Mouse (Mus musculus) naive thymus-derived CD4-positive, alpha-beta T cell, adult 2 months (primary cell): ENCODE measurements at regions not wholly inside any gene's neighbourhood (a gene's known extent, or its start where the extent isn't known, plus 50 kb on each side); places are given as distances from the start of the nearest gene placed in this dataset.
"Not testable (repeated sequence)": the region's sequence is repeated elsewhere in the genome, so short reads cannot be mapped to it uniquely, and the experiment has no call there.

Source experiments
- DNase-seq: peaks from one replicate; pipeline ENCODE4 v3.0.0-alpha.2; 2011; ENCODE audit warnings: low read depth

GRCm38 (mm10) chr2:100918122-100918521, 706.4 kb upstream of the Rag2 start:
- no peak for DNase-seq

GRCm38 (mm10) chr2:100919537-100920212, 704.8 kb upstream of the Rag2 start:
- DNase-seq: no peak

GRCm38 (mm10) chr2:100948632-100949031, 675.9 kb upstream of the Rag2 start:
- DNase-seq: not testable (repeated sequence)

- no peak for DNase-seq
Observed at GRCm38 (mm10) chr2:100959412-100959811, 665.1 kb upstream of the Rag2 start.

- DNase-seq: no peak
Observed at GRCm38 (mm10) chr2:100964584-100964983, 659.9 kb upstream of the Rag2 start.

- DNase-seq: no peak
Observed at GRCm38 (mm10) chr2:100977202-100977601, 647.3 kb upstream of the Rag2 start.

GRCm38 (mm10) chr2:100982362-100982761, 642.2 kb upstream of the Rag2 start:
- no peak for DNase-seq

- no peak for DNase-seq
Observed at GRCm38 (mm10) chr2:101015353-101015752, 609.2 kb upstream of the Rag2 start.

GRCm38 (mm10) chr2:101019384-101019783, 605.1 kb upstream of the Rag2 start:
- no peak for DNase-seq

- no peak for DNase-seq
Observed at GRCm38 (mm10) chr2:101021515-101021914, 603.0 kb upstream of the Rag2 start.

GRCm38 (mm10) chr2:101043050-101043449, 581.5 kb upstream of the Rag2 start:
- no peak for DNase-seq

GRCm38 (mm10) chr2:101062939-101063338, 561.6 kb upstream of the Rag2 start:
- DNase-seq: no peak

GRCm38 (mm10) chr2:101074990-101075389, 549.5 kb upstream of the Rag2 start:
- DNase-seq: no peak

GRCm38 (mm10) chr2:101080231-101080630, 544.3 kb upstream of the Rag2 start:
- DNase-seq: no peak

GRCm38 (mm10) chr2:101083813-101084212, 540.7 kb upstream of the Rag2 start:
- DNase-seq: no peak

- DNase-seq: no peak
Observed at GRCm38 (mm10) chr2:101084648-101085047, 539.9 kb upstream of the Rag2 start.

GRCm38 (mm10) chr2:101107183-101107872, 517.2 kb upstream of the Rag2 start:
- DNase-seq: no peak

- DNase-seq: no peak
Observed at GRCm38 (mm10) chr2:101136867-101137266, 487.7 kb upstream of the Rag2 start.

- no peak for DNase-seq
Observed at GRCm38 (mm10) chr2:101139931-101140330, 484.6 kb upstream of the Rag2 start.

GRCm38 (mm10) chr2:101156755-101157271, 467.7 kb upstream of the Rag2 start:
- no peak for DNase-seq

- no peak for DNase-seq
Observed at GRCm38 (mm10) chr2:101159276-101159675, 465.2 kb upstream of the Rag2 start.

- DNase-seq: no peak
Observed at GRCm38 (mm10) chr2:101165942-101166341, 458.6 kb upstream of the Rag2 start.

- DNase-seq: no peak
Observed at GRCm38 (mm10) chr2:101172806-101173205, 451.7 kb upstream of the Rag2 start.
